8 mouse cellular contexts compared by ENCODE assay signal in genomic region chr19:21713260-21714031, GRCm38 (mm10).
A peak's percentile ranks its signal among the peaks of the same experiment; 100 is the strongest.
DNase-seq lines count a peak whose midpoint lies in the region; ATAC-seq and TF ChIP-seq lines count a peak whose summit lies in the region.

No protein-coding gene starts in this region.

- intact Hi-C loops in heart, adult 2 months (cut with DNase I), result no loop called here

- H3K27me3 ChIP-seq in heart, adult 2 months (ENCODE audit: control insufficient read depth, insufficient read depth, low read length), result no peaks in the 10 kb centered on the region
- H3K27me3 ChIP-seq in heart, embryonic 11.5 days (ENCODE audit: control insufficient read depth, insufficient read depth, low read length), result no peaks in the 10 kb centered on the region

- no peaks in the 10 kb centered on the region for H3K9me3 ChIP-seq in heart, embryonic 11.5 days (replicated peaks; ENCODE audit: control insufficient read depth, low read length)

- H3K27ac ChIP-seq in heart, adult 2 months, result no peak overlapping the region
- no peak overlapping the region for H3K27ac ChIP-seq in heart, embryonic 11.5 days (ENCODE audit: low read depth, low read length)
- H3K27ac ChIP-seq in brown adipose tissue, adult 24 weeks (replicated peaks; ENCODE audit: low read depth, low read length), result peak overlapping the region; percentile 80

- ATAC-seq in heart, embryonic 11.5 days (replicated peaks; ENCODE audit: insufficient number of reproducible peaks, low FRiP score, low TSS enrichment), result no peak
- peak; percentile 95 for ATAC-seq in CD4-positive, CD25-positive, alpha-beta regulatory T cell, adult 4 months

- H3K9ac ChIP-seq in heart, adult 2 months (ENCODE audit: low read depth, low read length), result 0 out of 2 replicates have a peak overlapping the region, but pooled peaks have one; percentile 12
- no peak overlapping the region for H3K9ac ChIP-seq in heart, embryonic 11.5 days (ENCODE audit: low read depth, low read length)

- TF ChIP-seq CTCF in heart, adult 2 months (IDR thresholded peaks at IDR 0.05), result no peak

- H3K4me1 ChIP-seq in heart, adult 2 months (ENCODE audit: control insufficient read depth, insufficient read depth, low read length), result peaks cover 3% of the 10 kb centered on the region
- H3K4me1 ChIP-seq in heart, embryonic 11.5 days (ENCODE audit: control insufficient read depth, insufficient read depth, low read length), result no peaks in the 10 kb centered on the region
- H3K4me1 ChIP-seq in brown adipose tissue, adult 24 weeks (ENCODE audit: control insufficient read depth, insufficient read depth, insufficient read length, low read length), result peaks cover 7% of the 10 kb centered on the region; the same call in 1 of the 2 replicates

- no peaks in the 10 kb centered on the region for H3K79me2 ChIP-seq in heart, adult 2 months (replicated peaks; ENCODE audit: control insufficient read depth, insufficient read depth, low read length)

- TF ChIP-seq POLR2A in heart, adult 2 months (IDR thresholded peaks at IDR 0.05; ENCODE audit: insufficient read depth, low read depth, low read length), result no peak

- no peak for TF ChIP-seq EP300 in heart, adult 2 months (IDR thresholded peaks at IDR 0.05; ENCODE audit: insufficient read depth, low read depth, low read length)

- WGBS in heart, adult 2 months, result 69% methylated on average over 3 of the region's 3 CpGs
- WGBS in heart, embryonic 11.5 days (ENCODE audit: insufficient replicate concordance), result 67% methylated on average over 3 of the region's 3 CpGs

- H3K4me2 ChIP-seq in heart, embryonic 11.5 days, result no peak overlapping the region

- no peaks in the 10 kb centered on the region for H3K36me3 ChIP-seq in heart, adult 2 months (ENCODE audit: control insufficient read depth, insufficient read depth, low read length)
- no peaks in the 10 kb centered on the region for H3K36me3 ChIP-seq in heart, embryonic 11.5 days (ENCODE audit: control insufficient read depth, insufficient read depth, low read length)

- H3K4me3 ChIP-seq in heart, adult 2 months, result no peak overlapping the region
- no peak overlapping the region for H3K4me3 ChIP-seq in heart, embryonic 11.5 days (ENCODE audit: low read depth, low read length)
- peak overlapping the region; percentile 24 for H3K4me3 ChIP-seq in brown adipose tissue, adult 24 weeks (ENCODE audit: insufficient read depth, low read depth, low read length)

- peak; percentile 32 to 52 for DNase-seq in heart, adult 2 months
- peak; percentile 19 for DNase-seq in heart, postnatal 4 days
- peak; percentile 69 for DNase-seq in lung, postnatal 25 days (ENCODE audit: low spot score)
- DNase-seq in testis, postnatal 14 days (ENCODE audit: low spot score), result peak; percentile 27
- DNase-seq in layer of hippocampus, adult 9-10 months (ENCODE audit: low spot score), result no peak
